Mouse (Mus musculus) lung, postnatal 36 days (tissue): ENCODE measurements around the gene B4gat1.

Source experiments
- DNase-seq: peaks from one replicate; pipeline ENCODE4 v3.0.0; 2022; ENCODE audit warnings: mixed read lengths

B4gat1 gene

DNA sequence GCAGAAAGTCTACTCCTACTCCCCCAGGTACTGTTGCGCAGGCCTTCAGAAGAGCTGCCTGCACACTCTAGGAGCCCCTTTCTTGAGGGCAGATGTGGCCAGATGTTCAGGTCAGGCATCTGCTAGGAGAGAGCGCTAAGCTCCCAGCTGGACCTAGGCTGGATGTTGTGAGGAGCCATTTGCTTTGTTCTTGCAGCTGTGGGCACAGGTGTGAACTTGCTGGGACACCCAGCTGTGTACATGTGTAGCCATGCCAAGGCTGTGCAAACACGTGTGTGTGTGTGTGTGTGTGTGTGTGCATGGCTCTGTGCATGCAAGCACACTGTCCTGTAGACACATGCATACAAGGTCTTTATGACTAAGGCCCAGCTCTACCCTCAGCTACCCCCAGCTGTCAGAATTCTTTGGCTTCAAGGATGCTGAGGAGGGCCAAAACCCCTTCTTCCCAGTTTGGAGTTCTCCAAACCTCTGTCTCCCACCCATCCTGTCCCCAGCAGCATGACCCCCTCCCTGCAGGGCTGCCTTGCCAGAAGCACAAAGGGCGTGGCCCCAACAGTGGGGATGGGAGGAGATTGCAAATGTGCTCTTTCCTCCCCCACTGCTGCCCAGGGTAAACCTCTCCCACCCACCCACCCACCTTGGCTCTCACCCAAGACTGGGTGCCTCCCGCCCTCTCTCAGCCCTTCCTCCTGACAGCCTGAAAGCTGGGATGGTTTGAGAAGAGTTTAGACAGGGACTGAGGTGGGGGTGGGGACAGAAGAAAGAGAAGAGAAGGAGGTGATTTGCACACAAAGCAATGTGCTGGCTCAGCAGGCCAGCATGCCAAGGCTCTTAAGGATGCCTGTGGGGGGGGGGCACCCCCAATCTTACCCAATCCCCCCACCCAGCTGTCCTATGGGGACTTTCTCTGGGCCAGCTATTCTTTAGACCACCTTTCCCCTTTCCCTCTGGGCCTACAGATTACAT, 22.0 kb downstream of the B4gat1 start:
- peak; percentile 29 for DNase-seq

DNA sequence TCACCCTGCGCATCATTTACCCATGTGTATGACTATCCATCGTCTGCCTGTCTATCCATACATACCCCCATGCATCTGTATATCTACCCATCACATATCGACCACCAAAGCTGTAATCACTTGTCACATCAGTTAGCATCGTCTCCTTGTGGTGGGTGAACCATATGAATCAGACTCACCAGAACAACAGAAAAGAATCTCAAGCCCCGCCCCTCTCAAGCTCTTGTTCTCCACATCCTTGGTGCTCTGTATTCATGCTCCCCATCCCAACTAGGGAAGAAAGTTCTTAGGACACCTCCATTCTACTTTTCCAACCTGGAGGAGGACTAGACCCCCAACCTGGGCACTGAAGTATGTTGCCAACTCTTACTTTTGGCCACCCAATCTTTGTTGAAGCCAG, 23.4 kb downstream of the B4gat1 start:
- no peak for DNase-seq

DNA sequence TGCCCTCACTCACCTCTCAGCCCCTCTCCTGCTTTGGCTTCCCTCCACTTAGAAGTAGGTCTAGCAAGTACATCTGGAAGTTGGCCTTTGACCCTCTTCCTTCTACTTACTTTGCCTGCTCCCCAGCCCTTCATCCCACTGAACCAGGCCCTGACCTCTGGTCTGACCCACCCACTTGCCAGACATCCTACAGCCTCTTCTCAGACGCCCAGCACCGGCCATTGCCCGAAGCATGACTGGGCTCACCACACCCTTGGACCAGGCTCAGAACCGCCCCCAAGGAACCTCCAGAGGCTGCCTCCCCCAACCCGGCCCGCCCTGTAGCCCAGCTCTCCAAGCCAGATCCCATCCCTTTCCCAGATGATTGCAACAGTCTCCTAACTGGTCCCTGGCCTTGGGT, 23.8 kb downstream of the B4gat1 start:
- DNase-seq: peak; percentile 35

DNA sequence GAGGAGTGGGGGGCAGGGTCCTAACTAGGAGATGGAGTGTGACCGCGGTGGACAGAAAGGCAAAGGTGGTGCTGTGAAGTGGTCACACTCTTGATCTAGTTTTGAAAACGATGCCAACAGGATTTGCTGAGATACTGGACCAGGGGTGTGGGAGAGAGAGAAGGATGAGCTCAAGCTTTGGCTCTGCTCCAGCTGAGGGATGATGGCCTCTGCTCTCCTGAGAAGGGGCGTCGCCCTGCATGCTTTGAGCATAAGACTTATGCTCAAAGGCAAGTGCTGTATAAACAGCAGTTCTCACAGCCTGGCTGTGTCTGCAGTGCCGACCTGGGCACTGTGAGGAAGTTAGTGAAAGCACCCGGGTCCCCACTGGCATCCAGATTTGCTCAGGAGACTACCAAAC, 26.5 kb downstream of the B4gat1 start:
- no peak for DNase-seq

DNA sequence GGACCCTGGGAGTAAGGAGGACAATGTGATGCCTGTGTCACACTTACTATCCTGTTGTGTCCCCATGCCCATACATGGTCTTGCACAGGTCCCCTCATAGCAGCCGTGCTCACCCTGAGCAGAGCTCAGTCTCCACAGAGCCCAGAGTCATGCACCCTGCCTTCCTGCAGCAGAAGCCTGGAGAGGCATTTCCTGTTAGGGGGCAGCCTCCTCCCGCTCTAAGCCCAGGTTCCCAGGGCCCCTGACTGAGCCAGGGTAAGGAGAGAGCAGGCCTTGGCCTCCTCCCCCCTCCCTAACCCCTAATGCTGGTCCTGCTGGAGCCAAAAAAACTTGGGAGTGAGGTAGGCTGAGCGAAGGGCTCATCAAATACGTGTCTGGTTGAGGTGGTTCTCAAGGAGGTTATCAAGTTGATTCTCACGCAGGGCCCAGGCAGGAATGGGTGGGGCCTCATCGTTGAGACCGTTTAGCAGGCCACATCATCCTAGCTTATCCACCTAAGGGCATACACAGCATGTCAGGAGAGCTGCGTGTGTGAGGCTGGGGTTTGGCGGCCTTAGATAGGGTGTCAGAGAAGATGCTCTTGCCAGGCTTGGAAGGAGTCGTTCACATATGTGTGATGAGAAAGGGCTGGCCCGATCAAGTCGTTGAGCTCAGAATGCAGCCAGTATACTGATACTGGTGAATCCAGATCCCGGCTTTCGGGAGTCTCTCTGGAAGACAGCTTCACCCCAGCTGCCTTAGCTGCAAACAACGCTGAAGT, 28.6 kb downstream of the B4gat1 start:
- DNase-seq: no peak

DNA sequence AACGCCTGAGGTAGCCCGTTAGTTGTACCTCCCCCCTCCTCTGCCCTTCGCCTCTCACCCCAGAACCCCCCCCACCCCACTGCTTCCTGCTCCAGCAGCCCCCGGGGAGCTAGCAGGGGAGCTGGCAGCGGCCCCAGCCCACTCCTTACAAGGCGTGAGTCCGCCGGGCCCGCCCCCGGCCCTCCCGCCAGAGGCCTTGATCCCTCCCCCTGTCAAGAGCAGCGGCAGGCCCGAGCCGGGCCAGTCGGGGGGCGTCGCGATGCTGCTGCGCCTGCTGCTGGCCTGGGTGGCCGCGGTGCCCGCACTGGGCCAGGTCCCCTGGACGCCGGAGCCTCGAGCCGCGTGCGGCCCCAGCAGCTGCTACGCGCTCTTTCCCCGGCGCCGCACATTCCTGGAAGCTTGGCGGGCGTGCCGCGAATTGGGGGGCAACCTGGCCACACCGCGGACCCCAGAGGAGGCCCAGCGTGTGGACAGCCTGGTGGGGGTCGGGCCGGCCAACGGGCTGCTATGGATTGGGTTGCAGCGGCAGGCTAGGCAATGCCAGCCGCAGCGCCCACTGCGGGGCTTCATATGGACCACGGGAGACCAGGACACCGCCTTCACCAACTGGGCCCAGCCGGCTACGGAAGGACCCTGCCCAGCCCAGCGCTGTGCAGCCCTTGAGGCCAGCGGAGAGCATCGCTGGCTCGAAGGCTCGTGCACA, 29.4 kb downstream of the B4gat1 start, which contains the start of gene Cd248:
TSS of gene Cd248 (plus strand) at position 212 of the 703 bp plus-strand sequence.
- peak; percentile 67 for DNase-seq

DNA sequence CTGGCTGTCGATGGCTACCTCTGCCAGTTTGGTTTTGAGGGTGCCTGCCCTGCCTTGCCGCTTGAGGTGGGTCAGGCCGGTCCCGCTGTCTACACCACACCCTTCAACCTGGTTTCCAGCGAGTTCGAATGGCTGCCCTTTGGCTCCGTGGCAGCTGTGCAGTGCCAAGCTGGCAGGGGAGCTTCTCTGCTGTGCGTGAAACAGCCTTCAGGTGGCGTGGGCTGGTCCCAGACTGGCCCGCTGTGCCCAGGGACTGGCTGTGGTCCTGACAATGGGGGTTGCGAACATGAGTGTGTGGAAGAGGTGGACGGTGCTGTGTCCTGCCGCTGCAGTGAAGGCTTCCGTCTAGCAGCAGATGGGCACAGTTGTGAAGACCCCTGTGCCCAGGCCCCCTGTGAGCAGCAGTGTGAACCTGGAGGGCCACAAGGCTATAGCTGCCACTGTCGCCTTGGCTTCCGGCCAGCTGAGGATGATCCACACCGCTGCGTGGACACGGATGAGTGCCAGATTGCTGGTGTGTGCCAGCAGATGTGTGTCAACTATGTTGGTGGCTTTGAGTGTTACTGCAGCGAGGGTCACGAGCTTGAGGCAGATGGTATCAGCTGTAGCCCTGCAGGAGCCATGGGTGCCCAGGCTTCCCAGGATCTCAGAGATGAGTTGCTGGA, 30.1 kb downstream of the B4gat1 start:
- DNase-seq: no peak

DNA sequence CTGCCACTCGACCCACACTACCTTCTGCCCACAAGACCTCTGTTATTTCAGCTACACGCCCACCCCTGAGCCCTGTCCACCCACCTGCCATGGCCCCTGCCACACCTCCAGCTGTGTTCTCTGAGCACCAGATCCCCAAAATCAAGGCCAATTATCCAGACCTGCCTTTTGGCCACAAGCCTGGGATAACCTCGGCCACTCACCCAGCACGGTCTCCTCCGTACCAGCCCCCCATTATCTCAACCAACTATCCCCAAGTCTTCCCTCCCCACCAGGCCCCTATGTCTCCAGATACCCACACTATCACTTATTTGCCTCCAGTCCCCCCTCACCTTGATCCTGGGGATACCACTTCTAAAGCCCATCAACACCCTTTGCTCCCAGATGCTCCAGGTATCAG, 30.9 kb downstream of the B4gat1 start:
- DNase-seq: no peak

DNA sequence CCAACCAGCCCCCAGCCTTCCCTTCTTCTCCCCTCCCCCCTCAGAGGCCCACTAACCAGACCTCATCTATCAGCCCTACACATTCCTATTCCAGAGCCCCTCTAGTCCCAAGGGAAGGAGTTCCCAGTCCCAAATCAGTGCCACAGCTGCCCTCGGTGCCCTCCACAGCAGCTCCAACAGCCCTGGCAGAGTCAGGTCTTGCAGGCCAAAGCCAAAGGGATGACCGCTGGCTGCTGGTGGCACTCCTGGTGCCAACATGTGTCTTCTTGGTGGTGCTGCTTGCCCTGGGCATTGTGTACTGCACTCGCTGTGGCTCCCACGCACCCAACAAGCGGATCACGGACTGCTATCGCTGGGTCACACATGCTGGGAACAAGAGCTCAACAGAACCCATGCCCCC, 31.4 kb downstream of the B4gat1 start:
- no peak for DNase-seq

DNA sequence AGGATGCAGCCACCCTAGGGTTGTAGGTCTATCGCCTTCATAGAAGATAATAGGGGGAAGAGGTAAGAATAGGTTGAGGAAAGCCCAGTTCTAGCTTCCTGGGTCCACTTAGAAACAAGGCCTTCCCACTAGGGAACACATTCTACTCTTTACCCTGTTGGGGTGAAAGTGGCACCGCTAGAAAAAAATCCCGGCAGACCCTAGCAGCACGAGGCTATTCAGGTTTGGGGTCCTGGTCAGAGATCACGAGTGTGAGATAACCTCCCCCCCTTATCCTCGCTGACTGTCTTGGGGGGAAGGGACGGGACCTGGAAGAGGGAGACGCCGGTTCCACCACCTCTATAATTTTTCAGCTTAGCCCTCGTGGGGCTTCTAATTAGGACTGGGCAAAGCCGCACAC, 32.5 kb downstream of the B4gat1 start:
- DNase-seq: no peak

DNA sequence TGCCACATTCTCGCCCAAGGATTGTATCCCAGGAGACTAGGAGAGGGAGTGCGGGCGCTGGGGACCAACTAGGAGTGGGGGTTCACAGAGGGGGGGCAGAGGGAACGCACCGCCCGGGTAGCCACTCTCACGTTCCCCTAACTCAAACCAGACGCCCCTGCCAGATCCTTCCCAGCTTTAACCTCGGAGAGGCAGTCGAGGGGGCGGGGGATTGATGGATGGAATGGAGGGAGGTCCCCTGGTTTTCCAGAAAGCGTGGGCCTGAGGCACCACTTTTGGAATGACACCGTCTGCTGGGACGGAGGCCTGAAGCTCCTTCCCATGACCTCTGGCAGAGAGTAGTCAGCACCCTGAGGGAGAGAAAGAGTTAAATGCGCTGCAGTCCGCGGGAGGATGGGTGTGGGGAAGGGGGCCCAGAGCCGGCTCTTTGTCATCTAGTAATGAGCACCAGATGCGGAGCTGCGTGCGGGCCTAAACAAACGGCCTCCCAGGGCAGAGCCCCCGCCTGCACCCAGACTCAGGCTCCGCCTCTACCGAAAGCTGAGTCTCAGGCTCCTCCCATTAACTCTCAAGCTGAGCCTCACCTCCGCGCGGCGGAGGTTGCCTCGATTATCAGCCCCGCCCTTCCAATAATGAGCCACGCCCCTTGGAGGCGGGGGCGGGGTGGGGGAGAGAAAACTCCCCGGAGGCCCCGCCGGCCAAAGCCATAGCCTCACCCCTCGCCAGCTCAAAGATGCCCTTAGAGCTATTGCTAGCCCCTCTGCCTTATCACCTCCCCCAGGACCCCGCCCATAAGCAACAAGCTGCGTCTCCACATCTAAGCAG, 33.1 kb downstream of the B4gat1 start:
- peak; percentile 86 for DNase-seq

DNA sequence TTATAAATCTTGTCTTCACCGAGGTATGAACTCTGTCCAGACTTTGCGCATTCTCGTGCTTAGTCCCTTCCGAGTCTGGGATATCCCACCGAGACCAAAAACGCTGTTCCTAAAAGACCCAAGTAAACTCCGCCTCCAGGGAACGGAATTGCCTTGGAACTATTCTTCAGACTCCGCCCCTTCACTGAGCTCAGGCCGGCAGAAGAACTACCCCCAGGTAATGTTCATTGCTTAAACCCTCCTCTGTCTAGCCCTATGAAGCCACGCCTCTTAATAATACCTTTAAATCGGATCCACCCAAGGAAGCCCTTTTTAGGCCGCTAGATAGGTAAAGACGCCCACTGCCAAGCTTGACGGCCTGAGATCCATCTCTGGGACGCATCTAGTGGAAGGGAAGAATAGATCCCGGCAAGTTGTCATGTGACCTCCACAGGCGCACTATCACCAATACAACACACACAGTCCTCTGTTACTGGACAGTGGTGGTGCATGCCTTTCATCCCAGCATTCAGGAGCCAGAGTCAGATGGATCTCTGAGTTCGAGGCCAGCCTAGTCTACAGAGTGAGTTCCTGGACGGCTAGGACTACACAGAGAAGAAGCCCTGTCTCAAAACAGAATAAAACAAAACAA, 33.9 kb downstream of the B4gat1 start:
- peak; percentile 53 for DNase-seq

DNA sequence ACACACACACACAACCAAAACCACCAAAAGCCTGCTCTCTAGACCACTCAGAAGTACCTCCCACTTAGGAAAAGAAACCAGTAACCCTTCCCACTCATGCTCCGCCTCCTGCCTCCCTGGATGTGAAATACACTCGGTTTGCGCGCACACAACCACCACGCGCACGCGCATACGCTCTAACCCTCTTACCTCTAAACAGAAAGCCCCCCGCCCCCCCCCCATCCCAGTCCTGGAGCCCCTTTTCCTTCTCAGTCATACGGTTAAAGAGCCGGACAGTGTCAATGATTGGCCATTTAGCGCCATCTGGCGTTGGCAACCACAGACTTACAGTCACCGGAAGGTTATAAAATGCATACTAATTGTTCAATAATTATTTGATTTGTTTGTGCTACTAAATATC, 34.4 kb downstream of the B4gat1 start:
- peak; percentile 85 for DNase-seq

DNA sequence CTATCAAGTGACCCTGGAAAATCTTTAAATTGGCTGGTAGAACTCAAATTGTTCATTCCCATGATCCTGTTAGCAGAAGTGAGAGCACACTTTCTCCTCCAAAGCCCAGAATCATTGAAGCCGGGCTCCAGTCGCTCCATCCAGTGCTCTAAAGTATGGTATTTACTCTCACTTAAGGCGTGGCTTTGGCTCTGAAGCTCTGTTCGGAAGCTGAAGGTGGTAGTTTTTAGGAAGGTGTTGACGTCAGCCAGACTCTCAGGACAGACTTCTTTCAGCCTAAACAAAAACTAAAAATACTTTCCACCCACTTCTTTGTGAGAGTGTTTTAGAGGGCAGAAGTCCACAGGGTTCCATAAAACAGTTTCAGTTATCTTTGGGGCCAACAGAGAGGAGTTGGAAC, 34.9 kb downstream of the B4gat1 start:
- no peak for DNase-seq

DNA sequence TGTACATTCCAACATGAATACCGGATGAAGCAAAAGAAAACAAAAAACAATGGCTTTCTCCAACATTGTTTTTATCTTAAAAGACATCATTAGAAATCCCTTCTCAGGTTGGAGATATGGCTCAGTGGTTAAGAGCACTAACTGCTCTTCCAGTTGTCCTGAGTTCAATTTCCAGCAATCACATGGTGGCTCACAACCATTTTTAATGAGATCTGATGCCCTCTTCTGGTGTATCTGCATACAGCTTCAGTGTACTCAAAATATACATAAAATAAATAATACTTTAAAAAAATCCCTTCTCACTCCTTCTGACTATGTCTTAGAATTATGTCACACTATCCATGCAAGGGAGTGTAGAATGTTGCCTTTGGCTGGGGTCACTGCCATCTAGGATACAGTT, 40.7 kb downstream of the B4gat1 start:
- DNase-seq: no peak

DNA sequence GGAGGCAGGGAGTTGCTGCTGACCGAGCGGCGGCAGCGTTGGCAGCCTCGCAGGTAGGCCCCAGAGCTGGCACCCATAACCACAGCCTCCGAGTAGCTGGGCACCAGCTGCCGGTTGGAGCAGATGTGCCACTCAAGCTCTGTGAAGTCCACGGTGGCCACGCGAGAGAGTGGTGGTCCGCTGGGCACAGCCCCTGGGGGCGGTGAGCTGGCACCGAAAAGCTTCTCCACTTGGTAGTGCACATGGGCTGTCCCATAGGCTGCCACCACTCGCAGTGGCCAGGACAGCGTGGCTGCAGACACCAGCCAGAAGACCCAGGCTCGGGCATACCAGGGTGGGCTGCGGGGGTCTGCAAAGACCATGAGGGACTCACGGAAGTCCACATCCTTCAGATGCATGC, 43.4 kb downstream of the B4gat1 start:
- DNase-seq: no peak

DNA sequence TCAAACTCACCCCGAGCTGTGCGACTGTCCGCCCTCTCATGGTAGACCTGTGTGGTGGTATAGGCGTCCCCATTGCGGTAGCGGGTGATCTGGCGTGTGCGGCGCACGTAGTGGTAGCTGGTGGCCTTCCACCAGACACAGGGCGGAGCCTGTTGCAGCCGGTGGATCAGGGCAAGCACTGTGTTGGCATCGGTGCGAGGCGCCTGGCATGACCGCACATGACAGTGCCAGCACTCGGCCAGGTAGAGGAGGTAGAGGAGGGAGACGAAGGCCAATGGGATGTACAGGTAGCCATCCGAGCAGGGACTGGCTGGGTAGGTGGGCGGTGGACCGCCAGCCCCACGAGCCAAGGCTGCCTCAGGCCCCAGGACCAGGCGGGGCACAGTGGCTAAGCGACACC, 44.0 kb downstream of the B4gat1 start:
- no peak for DNase-seq

DNA sequence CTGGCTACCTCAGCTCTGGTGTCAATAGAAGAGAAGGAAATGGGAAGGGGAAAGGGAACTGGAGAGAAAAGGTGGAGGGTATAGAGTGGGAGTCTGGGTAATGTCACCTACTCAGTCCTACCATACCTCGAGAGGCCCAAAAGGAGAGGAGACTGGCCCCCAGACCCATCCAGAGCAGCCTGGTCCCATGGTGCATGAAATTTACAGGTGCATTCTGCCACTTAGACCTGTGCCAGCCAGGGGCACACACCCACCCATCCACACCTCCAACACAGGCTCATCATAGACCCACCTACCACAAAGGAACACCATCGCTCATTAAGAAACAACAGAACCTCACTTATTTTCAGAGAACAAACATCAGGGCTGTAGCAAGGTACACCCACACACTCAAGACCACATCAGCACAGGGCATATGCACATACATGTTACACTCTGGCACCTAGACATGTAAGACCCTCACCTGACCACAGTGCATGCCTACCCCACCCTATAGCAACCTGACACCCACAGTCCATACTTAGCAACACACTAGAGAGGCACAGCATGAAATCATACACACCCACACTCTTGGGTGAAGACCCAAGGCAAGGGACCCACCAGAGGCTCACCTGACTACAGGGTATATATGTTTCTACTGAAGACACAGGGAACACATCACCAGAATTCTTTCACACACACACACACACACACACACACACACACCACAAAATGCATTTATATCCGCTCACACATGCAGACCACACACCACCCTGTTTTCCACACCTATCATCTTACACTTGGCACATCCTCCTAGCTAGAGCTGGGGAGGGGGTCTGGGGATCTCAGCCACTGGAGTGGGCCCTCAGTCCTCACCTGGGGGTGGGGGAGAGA, 45.6 kb downstream of the B4gat1 start:
- DNase-seq: no peak

DNA sequence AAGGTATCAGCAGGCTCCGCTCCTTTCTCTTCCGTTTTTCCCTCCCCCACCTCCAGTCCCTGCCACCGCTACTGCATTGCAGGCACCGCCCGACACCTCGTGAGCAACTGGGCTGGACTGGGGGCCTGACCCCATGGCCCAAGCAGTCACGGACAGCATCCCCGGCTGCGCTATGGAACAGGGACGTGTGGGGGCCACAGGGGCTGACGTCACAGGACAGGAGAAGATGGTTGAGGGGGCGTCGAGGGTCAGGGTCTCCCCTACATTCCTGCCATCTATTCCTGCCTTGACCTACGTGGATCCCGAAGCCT, 46.2 kb downstream of the B4gat1 start:
- DNase-seq: no peak

DNA sequence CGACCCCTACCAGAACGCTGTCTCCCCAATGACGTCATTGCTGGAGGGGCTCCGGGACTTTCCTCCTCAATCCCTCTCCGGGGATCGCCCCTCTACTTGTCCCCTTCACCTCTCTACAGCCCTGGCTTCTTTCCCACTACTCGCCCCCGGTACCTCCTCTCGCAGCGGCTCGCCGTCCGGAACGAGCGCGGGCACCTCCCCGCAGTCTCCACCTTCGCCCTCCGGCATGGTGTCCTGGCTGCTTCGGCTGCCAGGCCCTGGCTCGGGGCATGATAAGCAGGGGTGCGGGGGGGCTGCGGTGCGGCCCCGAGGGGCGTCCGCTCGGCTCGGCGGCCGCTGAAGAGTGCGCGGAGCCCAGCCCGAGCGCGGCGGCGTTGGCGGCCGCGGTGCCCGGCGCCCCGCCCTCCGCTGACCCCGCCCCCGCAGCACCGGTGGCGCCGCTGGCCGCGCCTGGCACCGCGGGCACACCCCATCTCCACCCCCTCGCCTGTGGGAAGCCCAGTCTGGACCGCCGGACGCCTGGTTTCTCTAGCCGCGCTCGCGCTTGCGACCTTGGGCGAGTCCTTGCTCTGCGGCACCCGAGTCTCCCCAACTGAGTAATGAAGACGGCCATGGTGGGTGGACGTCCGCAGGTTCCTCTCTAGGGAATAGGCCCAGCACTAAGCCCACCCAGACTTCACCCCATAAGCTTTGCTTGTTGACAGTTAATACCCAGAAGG, 46.7 kb downstream of the B4gat1 start, which contains the start of gene Tmem151a:
TSS of gene Tmem151a (minus strand) at position 387 of the 719 bp plus-strand sequence.
- DNase-seq: peak; percentile 58
